Mouse (Mus musculus) skeletal muscle tissue, postnatal 0 days (tissue): ENCODE measurements around the gene Hells. TPM values are rescaled to one million over a fixed set of nuclear protein-coding genes. Genes with fewer than 3 reads are reported as not detected.

ENCODE experiments used
- microRNA-seq, 2 experiments: library from miRNA; unstranded; fragments of <30 nt; microRNA quantifications; one replicate each; pipeline ENCODE4; 2016
- polyA plus RNA-seq: library from polyadenylated mRNA; unstranded; fragments of >200 nt; fragmentation: Nextera tagmentation; extraction: Ambion mirVana; gene quantifications from 2 replicates; pipeline ENCODE4 v1.2.1, GENCODE M21; 2015

Hells gene
- 5.1 and 7.4 TPM in 2 replicates for polyA plus RNA-seq

GRCm38 (mm10) chr19:38930788-38931565, at the start of gene Hells:
Gene Hells (plus strand): TSS chr19:38930915.

GRCm38 (mm10) chr19:39006715-39007114, 76.0 kb downstream of the Hells start, which contains the start of gene Cyp2c55:
Gene Cyp2c55 (plus strand): TSS chr19:39007019.

Small RNA genes lying within 50 kb of the gene (microRNA-seq; reads per million reads assigned to microRNA genes)
- gene Gm23800: 0 reads per million in 2 experiments

Other genes starting within 250 kb of the Hells start
- 2.4 and 2.9 TPM in 2 replicates for gene Noc3l, start 111.7 kb upstream of the Hells start, polyA plus RNA-seq
- gene Tbc1d12, start 94.3 kb upstream of the Hells start, polyA plus RNA-seq: 1.4 and 1.8 TPM in 2 replicates
- not detected in 2 replicates for gene Cyp2c55, start 76.1 kb downstream of the Hells start, polyA plus RNA-seq
- not detected in 2 replicates for gene Cyp2c65, start 130.1 kb downstream of the Hells start, polyA plus RNA-seq
- not detected in 2 replicates for gene Cyp2c66, start 183.0 kb downstream of the Hells start, polyA plus RNA-seq